Mouse (Mus musculus): ENCODE measurements around the gene Col25a1. TPM values are rescaled to one million over a fixed set of nuclear protein-coding genes. Genes with fewer than 3 reads are reported as not detected.

Col25a1 gene
- polyA plus RNA-seq, 2 experiments: 0.94 to 1.1 TPM

DNA sequence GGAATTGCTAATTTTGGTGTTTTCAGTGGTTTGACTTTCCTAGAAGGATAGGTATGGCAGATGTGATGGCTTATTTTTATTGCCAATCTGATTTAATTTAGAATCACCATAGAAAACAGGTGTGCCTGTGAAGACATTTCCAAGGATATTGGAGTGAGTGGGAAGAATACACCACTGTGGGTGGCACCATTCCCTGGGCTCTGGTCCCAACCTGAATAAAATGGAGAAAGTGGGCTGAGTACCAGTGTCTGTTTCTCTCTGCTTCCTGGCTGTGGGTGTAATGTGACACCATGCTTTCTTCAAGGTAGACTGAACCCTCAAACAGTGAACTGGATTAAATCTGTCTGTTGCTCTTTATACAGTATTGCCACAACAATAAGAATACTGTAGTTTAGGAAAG is 265.3 kb downstream of the Col25a1 start:
- TF ChIP-seq EP300 (IDR thresholded peaks at IDR 0.05; ENCODE audit: low read depth) (no peak), CTCF (IDR thresholded peaks at IDR 0.05; ENCODE audit: low read depth) (no peak)
- Histone ChIP-seq H3K36me3 (replicated peaks; ENCODE audit: control insufficient read depth, insufficient read depth, low read depth) (no peaks in the 10 kb centered on the region), H3K27ac (no peak overlapping the region), H3K4me3 (ENCODE audit: insufficient read depth in 1 of 2, low read depth in 2 of 2, low read length in 2 of 2) (no peak overlapping the region), H3K4me2 (ENCODE audit: low read depth) (no peak overlapping the region), H3K4me1 (replicated peaks; ENCODE audit: control insufficient read depth in 2 of 2, insufficient read depth in 2 of 2, low read length in 1 of 2) (no peaks in the 10 kb centered on the region), H3K9me3 (ENCODE audit: control insufficient read depth, low read length) (no peaks in the 10 kb centered on the region), H3K9ac (replicated peaks) (no peak overlapping the region), H3K27me3 (ENCODE audit: control insufficient read depth, insufficient read depth, low read length) (no peaks in the 10 kb centered on the region)
- ATAC-seq (ENCODE audit: insufficient read depth) (no peak), DNase-seq (ENCODE audit: low read depth in 3 of 3, low spot score in 3 of 3) (no peak)

DNA sequence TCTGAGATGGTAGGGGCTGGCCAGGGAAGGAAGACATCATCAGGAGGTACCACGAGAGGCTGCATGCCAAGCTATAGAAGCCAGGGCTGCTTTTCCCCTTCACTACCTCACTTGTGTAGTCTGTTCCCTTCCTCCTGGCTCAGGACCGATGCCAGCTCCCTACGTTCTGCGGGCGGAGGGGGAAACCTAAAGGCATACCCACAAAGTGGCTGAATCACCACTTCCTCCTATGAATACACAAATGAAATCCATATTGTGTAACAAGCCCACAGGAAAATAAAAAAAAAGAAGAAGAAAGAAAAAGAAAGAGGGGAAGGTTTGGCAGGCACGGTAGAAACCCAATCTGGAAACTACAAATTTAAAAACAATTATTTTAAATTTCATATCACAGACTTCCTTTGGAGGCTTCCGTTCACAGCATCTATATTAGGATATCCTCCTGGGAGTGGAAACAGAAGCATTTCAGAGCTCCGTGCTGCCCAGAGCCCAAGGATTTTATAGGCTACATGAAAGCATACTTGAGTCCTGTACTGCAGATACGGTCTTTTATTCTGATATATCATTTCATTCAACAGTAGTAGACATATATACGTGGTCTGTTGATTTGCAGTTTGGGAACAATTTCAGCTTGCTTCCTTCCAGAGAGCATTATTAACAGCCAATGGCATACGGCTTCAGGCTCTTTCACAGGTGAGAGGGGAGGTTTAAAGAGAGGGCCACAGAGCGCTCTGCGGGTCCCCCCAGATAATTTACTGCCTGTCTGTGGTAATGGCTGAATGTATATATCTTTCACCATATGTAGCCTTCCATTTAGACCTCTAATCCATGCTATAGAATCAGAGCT is 269.6 kb downstream of the Col25a1 start:
- H3K27me3 ChIP-seq (ENCODE audit: control insufficient read depth, insufficient read depth, low read length): no peaks in the 10 kb centered on the region
- H3K9ac ChIP-seq (replicated peaks): no peak overlapping the region
- no peak overlapping the region for H3K4me3 ChIP-seq (ENCODE audit: insufficient read depth in 1 of 2, low read depth in 2 of 2, low read length in 2 of 2)
- WGBS (ENCODE audit: insufficient replicate concordance): 29% methylated on average over 13 of the region's 13 CpGs
- no peaks in the 10 kb centered on the region for H3K9me3 ChIP-seq (ENCODE audit: control insufficient read depth, low read length)
- no peak overlapping the region for H3K27ac ChIP-seq
- H3K4me1 ChIP-seq (replicated peaks; ENCODE audit: control insufficient read depth in 2 of 2, insufficient read depth in 2 of 2, low read length in 1 of 2): no peaks in the 10 kb centered on the region
- TF ChIP-seq EP300 (IDR thresholded peaks at IDR 0.05; ENCODE audit: low read depth): no peak
- TF ChIP-seq CTCF (IDR thresholded peaks at IDR 0.05; ENCODE audit: low read depth): no peak
- DNase-seq (ENCODE audit: low read depth in 3 of 3, low spot score in 3 of 3) (no peak), ATAC-seq (ENCODE audit: insufficient read depth) (no peak)
- no peaks in the 10 kb centered on the region for H3K36me3 ChIP-seq (replicated peaks; ENCODE audit: control insufficient read depth, insufficient read depth, low read depth)
- H3K4me2 ChIP-seq (ENCODE audit: low read depth): no peak overlapping the region

DNA sequence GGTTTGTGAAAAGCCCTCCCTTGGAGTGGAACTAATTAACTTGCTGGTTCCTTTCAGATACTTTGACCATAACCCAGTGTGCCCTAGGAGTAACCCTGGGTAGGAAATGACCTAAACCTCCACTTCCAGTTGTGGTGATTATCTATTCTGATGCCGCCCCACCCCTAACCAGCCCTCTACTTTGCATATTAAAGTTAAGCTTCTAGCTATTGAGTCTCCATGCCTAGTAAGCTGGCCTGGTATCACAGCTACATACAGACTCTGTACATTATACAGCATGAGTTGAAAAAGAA is 270.2 kb downstream of the Col25a1 start:
- no peaks in the 10 kb centered on the region for H3K4me1 ChIP-seq (replicated peaks; ENCODE audit: control insufficient read depth in 2 of 2, insufficient read depth in 2 of 2, low read length in 1 of 2)
- H3K36me3 ChIP-seq (replicated peaks; ENCODE audit: control insufficient read depth, insufficient read depth, low read depth): no peaks in the 10 kb centered on the region
- DNase-seq (ENCODE audit: low read depth in 3 of 3, low spot score in 3 of 3) (no peak), ATAC-seq (ENCODE audit: insufficient read depth) (no peak)
- H3K4me3 ChIP-seq (ENCODE audit: insufficient read depth in 1 of 2, low read depth in 2 of 2, low read length in 2 of 2): no peak overlapping the region
- WGBS (ENCODE audit: insufficient replicate concordance): 19% methylated on average over 1 of the region's 1 CpGs
- no peak overlapping the region for H3K27ac ChIP-seq
- no peak overlapping the region for H3K9ac ChIP-seq (replicated peaks)
- no peak overlapping the region for H3K4me2 ChIP-seq (ENCODE audit: low read depth)
- no peaks in the 10 kb centered on the region for H3K27me3 ChIP-seq (ENCODE audit: control insufficient read depth, insufficient read depth, low read length)
- TF ChIP-seq EP300 (IDR thresholded peaks at IDR 0.05; ENCODE audit: low read depth) (no peak), CTCF (IDR thresholded peaks at IDR 0.05; ENCODE audit: low read depth) (no peak)
- no peaks in the 10 kb centered on the region for H3K9me3 ChIP-seq (ENCODE audit: control insufficient read depth, low read length)

DNA sequence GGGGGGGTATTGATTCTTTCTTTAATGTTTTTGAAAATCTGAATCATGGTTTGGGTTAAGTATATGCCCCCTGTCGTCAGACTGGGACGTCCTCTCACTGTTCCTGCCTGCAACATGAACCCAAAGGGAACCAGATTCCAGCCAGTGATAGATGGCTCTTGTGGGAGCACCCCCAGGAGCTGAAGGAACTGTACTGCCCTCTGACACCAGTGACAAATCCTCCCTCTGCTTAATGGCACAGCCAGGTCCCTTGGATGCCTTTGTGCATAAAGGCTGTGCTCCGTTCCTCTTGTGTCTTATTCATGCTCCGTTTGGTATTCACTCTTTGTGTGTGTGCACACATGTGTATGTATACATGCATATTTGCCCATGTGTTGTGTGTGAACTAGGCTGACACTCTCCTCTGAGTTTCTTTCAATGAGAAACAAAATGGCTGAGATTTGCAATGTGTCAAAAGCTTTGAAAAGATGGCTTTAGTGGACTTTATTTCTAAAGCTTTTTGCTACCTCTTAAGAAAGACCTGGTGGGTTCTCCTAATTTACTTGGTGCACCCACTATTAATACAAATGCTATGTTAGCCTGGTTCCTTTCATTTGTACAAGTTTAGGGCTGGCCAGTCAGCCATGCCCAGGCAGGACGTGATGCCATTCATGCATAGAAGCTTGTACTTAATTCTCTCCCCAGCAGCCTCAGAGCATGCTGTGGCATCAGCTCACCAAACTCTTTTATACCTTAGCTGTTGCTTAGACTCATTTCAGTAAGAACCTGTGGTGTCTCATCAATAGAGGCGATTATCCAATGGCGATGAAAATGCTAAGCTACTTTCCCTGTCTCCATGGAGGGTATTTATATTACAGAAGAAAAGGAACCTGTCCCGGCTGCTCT is 273.5 kb downstream of the Col25a1 start:
- no peaks in the 10 kb centered on the region for H3K27me3 ChIP-seq (ENCODE audit: control insufficient read depth, insufficient read depth, low read length)
- 53% methylated on average over 8 of the region's 8 CpGs for WGBS (ENCODE audit: insufficient replicate concordance)
- TF ChIP-seq EP300 (IDR thresholded peaks at IDR 0.05; ENCODE audit: low read depth) (no peak), CTCF (IDR thresholded peaks at IDR 0.05; ENCODE audit: low read depth) (no peak)
- H3K4me3 ChIP-seq (ENCODE audit: insufficient read depth in 1 of 2, low read depth in 2 of 2, low read length in 2 of 2): no peak overlapping the region
- no peak overlapping the region for H3K9ac ChIP-seq (replicated peaks)
- no peaks in the 10 kb centered on the region for H3K9me3 ChIP-seq (ENCODE audit: control insufficient read depth, low read length)
- no peaks in the 10 kb centered on the region for H3K4me1 ChIP-seq (replicated peaks; ENCODE audit: control insufficient read depth in 2 of 2, insufficient read depth in 2 of 2, low read length in 1 of 2)
- H3K4me2 ChIP-seq (ENCODE audit: low read depth): no peak overlapping the region
- no peak overlapping the region for H3K27ac ChIP-seq
- DNase-seq (ENCODE audit: low read depth in 3 of 3, low spot score in 3 of 3) (no peak), ATAC-seq (ENCODE audit: insufficient read depth) (no peak)
- H3K36me3 ChIP-seq (replicated peaks; ENCODE audit: control insufficient read depth, insufficient read depth, low read depth): no peaks in the 10 kb centered on the region

DNA sequence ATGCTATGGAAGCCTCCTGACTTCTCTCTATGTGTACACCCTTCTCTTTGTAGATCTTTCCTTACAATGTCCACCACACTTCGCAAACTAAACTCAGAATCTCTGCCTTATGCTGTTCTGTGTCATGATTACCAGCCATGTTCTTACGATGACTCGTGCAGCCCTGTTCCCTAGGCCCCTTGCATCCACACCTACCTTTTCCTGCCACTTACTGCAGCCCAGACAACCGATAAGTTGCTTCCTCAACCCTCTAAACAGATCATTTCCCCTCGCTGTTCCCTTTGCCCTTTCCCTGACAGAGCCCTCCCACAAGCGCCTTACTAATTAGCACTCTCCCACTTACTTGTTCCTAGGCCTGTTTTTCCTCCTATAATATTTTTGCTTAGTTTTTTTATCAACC is 275.9 kb downstream of the Col25a1 start:
- Histone ChIP-seq H3K27me3 (ENCODE audit: control insufficient read depth, insufficient read depth, low read length) (no peaks in the 10 kb centered on the region), H3K4me2 (ENCODE audit: low read depth) (no peak overlapping the region), H3K4me1 (replicated peaks; ENCODE audit: control insufficient read depth in 2 of 2, insufficient read depth in 2 of 2, low read length in 1 of 2) (no peaks in the 10 kb centered on the region), H3K36me3 (replicated peaks; ENCODE audit: control insufficient read depth, insufficient read depth, low read depth) (no peaks in the 10 kb centered on the region), H3K9me3 (ENCODE audit: control insufficient read depth, low read length) (no peaks in the 10 kb centered on the region), H3K4me3 (ENCODE audit: insufficient read depth in 1 of 2, low read depth in 2 of 2, low read length in 2 of 2) (no peak overlapping the region), H3K27ac (no peak overlapping the region), H3K9ac (replicated peaks) (no peak overlapping the region)
- DNase-seq (ENCODE audit: low read depth in 3 of 3, low spot score in 3 of 3) (no peak), ATAC-seq (ENCODE audit: insufficient read depth) (no peak)
- 22% methylated on average over 6 of the region's 6 CpGs for WGBS (ENCODE audit: insufficient replicate concordance)
- no peak for TF ChIP-seq CTCF (IDR thresholded peaks at IDR 0.05; ENCODE audit: low read depth)
- TF ChIP-seq EP300 (IDR thresholded peaks at IDR 0.05; ENCODE audit: low read depth): no peak

Data from liver, embryonic 14.5 days (tissue).